Mouse (Mus musculus) cerebellum, postnatal 14 days (tissue): Measurements from ENCODE around the gene Arhgef40.

ENCODE experiments used
- DNase-seq, 2 experiments: peaks; one replicate each; pipeline ENCODE4 v3.0.0; 2021; ENCODE audit warnings: mixed read lengths in 2 of 2

Arhgef40 gene

GRCm38 (mm10) chr14:52005141-52005540, 20.6 kb downstream of the Arhgef40 start:
- peak in 1 of 2 experiments; percentile 22 for DNase-seq

- DNase-seq, result peak in 1 of 2 experiments; percentile 10
Measured at GRCm38 (mm10) chr14:52005616-52006015, 21.1 kb downstream of the Arhgef40 start.

- peak; percentile 48 to 64 for DNase-seq
Measured at GRCm38 (mm10) chr14:52006241-52006640, 21.7 kb downstream of the Arhgef40 start.

GRCm38 (mm10) chr14:52006771-52007170, 22.3 kb downstream of the Arhgef40 start:
- DNase-seq, result no peak

GRCm38 (mm10) chr14:52008321-52009203, 24.0 kb downstream of the Arhgef40 start:
- peak; percentile 96 to 97 for DNase-seq

GRCm38 (mm10) chr14:52009361-52009760, 24.8 kb downstream of the Arhgef40 start:
- peak in 1 of 2 experiments; percentile 45 for DNase-seq

GRCm38 (mm10) chr14:52009841-52010240, 25.3 kb downstream of the Arhgef40 start:
- DNase-seq, result peak in 1 of 2 experiments; percentile 39

GRCm38 (mm10) chr14:52010446-52011111, 26.1 kb downstream of the Arhgef40 start:
- peak; percentile 88 to 91 for DNase-seq

- DNase-seq, result peak in 1 of 2 experiments; percentile 45
Measured at GRCm38 (mm10) chr14:52011683-52012082, 27.2 kb downstream of the Arhgef40 start.

GRCm38 (mm10) chr14:52012085-52012484, 27.6 kb downstream of the Arhgef40 start:
- DNase-seq, result peak; percentile 80 to 89

- DNase-seq, result peak; percentile 37 to 56
Measured at GRCm38 (mm10) chr14:52012553-52012952, 28.0 kb downstream of the Arhgef40 start.

- peak in 1 of 2 experiments; percentile 37 for DNase-seq
Measured at GRCm38 (mm10) chr14:52013021-52013610, 28.6 kb downstream of the Arhgef40 start.

GRCm38 (mm10) chr14:52013771-52014219, 29.3 kb downstream of the Arhgef40 start:
- DNase-seq, result peak; percentile 69 to 72

- DNase-seq, result peak in 1 of 2 experiments; percentile 40
Measured at GRCm38 (mm10) chr14:52014271-52014760, 29.8 kb downstream of the Arhgef40 start.

GRCm38 (mm10) chr14:52014761-52015311, 30.3 kb downstream of the Arhgef40 start:
- peak; percentile 75 to 76 for DNase-seq

GRCm38 (mm10) chr14:52015445-52016100, 31.1 kb downstream of the Arhgef40 start, which contains the start of gene Tmem253:
TSS of gene Tmem253 (plus strand) at chr14:52015658.
- DNase-seq, result peak in 1 of 2 experiments; percentile 47

GRCm38 (mm10) chr14:52016625-52017405, 32.3 kb downstream of the Arhgef40 start:
- peak; percentile 42 to 47 for DNase-seq

- no peak for DNase-seq
Measured at GRCm38 (mm10) chr14:52017662-52018061, 33.1 kb downstream of the Arhgef40 start.

- DNase-seq, result peak in 1 of 2 experiments; percentile 23
Measured at GRCm38 (mm10) chr14:52018248-52019050, 33.9 kb downstream of the Arhgef40 start.

- DNase-seq, result no peak
Measured at GRCm38 (mm10) chr14:52019051-52019589, 34.6 kb downstream of the Arhgef40 start.
